Mouse (Mus musculus) urinary bladder, postnatal 36 days (tissue): Measurements from ENCODE around the gene Adgrg3.

ENCODE experiments used
- DNase-seq, 2 experiments: peaks; one replicate each; pipeline ENCODE4 v3.0.0; 2022; ENCODE audit warnings: low spot score in 2 of 2, mixed read lengths in 1 of 2

Adgrg3 gene

GRCm38 (mm10) chr8:95080381-95081341, 63.2 kb downstream of the Adgrg3 start, which contains the start of gene Katnb1:
Gene Katnb1 (plus strand): TSS chr8:95081186.
- peak; percentile 94 to 98 for DNase-seq

GRCm38 (mm10) chr8:95081650-95082049, 64.2 kb downstream of the Adgrg3 start:
- no peak for DNase-seq

GRCm38 (mm10) chr8:95084261-95084660, 66.8 kb downstream of the Adgrg3 start:
- DNase-seq: no peak

GRCm38 (mm10) chr8:95084744-95085431, 67.4 kb downstream of the Adgrg3 start:
- no peak for DNase-seq

- DNase-seq: no peak
Observed at GRCm38 (mm10) chr8:95085432-95086141, 68.1 kb downstream of the Adgrg3 start.

- no peak for DNase-seq
Observed at GRCm38 (mm10) chr8:95093574-95093973, 76.1 kb downstream of the Adgrg3 start.
